Mouse (Mus musculus) stomach, postnatal 0 days (tissue): ENCODE results near the gene Tbl2.

Experiments
- CTCF ChIP-seq: IDR thresholded peaks from 2 replicates; pipeline ENCODE4 v1.5.1; 2016; ENCODE audit warnings: antibody characterized with exemption, low read depth, mild to moderate bottlenecking, moderate library complexity
- EP300 ChIP-seq: optimal IDR thresholded peaks from 2 replicates; pipeline ENCODE3; 2016; ENCODE audit warnings: antibody characterized with exemption

GRCm38 (mm10) chr5:135127669-135128068, 21.8 kb upstream of the Tbl2 start:
- TF ChIP-seq CTCF (no peak), EP300 (no peak)
